Mouse (Mus musculus) midbrain, embryonic 16.5 days (tissue): ENCODE results near the gene AI597479. TPM values are rescaled to one million over a fixed set of nuclear protein-coding genes. Genes with fewer than 3 reads are reported as not detected.

Experiments used
- ATAC-seq: fragments of 200-750 bp; cut with Nextera tagmentation; 2 replicates; pipeline ENCODE4 v1.8.0; 2017; ENCODE audit warnings: moderate TSS enrichment
- H3K27ac ChIP-seq: fragments of 300-500 bp; sonication (generic); 2 replicates; pipeline ENCODE4 v1.5.1; 2014; ENCODE audit warnings: mild to moderate bottlenecking, low read length, mixed read lengths
- H3K27me3 ChIP-seq: fragments of 300-500 bp; sonication (generic); 2 replicates; pipeline ENCODE4 v1.6.1; 2014; ENCODE audit warnings: low read depth, low read length, mixed read lengths; ENCODE audit not compliant: control insufficient read depth, insufficient read depth
- H3K36me3 ChIP-seq: fragments of 300-500 bp; sonication (generic); 2 replicates; pipeline ENCODE4 v1.6.1; 2014; ENCODE audit warnings: mild to moderate bottlenecking, low read length, moderate library complexity, mixed read lengths; ENCODE audit not compliant: control insufficient read depth, insufficient read depth
- H3K4me1 ChIP-seq: fragments of 300-500 bp; sonication (generic); 2 replicates; pipeline ENCODE4 v1.6.1; 2014; ENCODE audit warnings: mild to moderate bottlenecking, low read length, mixed read lengths; ENCODE audit not compliant: control insufficient read depth, insufficient read depth
- H3K4me2 ChIP-seq: fragments of 300-500 bp; sonication (generic); 2 replicates; pipeline ENCODE4 v1.6.1; 2014; ENCODE audit warnings: mild to moderate bottlenecking, low read length, mixed read lengths
- H3K4me3 ChIP-seq: fragments of 300-500 bp; sonication (generic); 2 replicates; pipeline ENCODE4 v1.5.1; 2014; ENCODE audit warnings: low read depth, mild to moderate bottlenecking, low read length, moderate library complexity, mixed read lengths
- H3K9ac ChIP-seq: fragments of 300-500 bp; sonication (generic); 2 replicates; pipeline ENCODE4 v1.6.1; 2014; ENCODE audit warnings: low read depth, low read length, mixed read lengths
- H3K9me3 ChIP-seq: fragments of 300-500 bp; sonication (generic); replicated peaks from 2 replicates; pipeline ENCODE4 v1.6.1; 2014; ENCODE audit warnings: mild to moderate bottlenecking, low read length, mixed read lengths; ENCODE audit not compliant: control insufficient read depth, poor library complexity, severe bottlenecking
- WGBS: fragments of 180-500 bp; shearing (Covaris S2); extraction: QIAGEN DNeasy Blood & Tissue Kit; methylation state at CpG from one replicate; pipeline ENCODE4 v1.1.7; 2014; 5-methylcytosine and 5-hydroxymethylcytosine counted together
- polyA plus RNA-seq: library from polyadenylated mRNA; unstranded; fragments of >200 nt; fragmentation: Nextera tagmentation; extraction: Ambion mirVana; gene quantifications from 2 replicates; pipeline ENCODE4 v1.2.1, GENCODE M21; 2015

AI597479 gene
- polyA plus RNA-seq, 1 experiment from 2014 or later, result 57.5 TPM

DNA sequence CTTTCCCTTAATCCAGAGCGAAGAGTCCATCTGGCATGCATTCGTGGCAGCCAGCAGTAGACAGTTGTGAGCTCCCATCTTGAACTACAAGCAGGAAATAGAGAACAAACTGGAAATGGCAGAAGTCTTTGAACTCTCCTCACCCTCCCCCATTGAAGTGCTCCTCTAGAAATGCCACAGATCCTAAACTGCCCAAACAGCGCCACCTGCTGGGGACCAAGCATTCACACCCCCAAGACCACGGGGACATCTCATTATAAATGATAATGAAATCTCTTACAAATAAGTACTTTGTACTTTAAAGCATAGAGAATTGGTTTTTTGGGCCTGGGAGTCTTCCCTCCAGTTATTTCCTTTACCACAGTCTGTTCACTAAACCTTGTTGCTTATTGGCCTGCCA lies 12.0 kb downstream of the AI597479 start:
- no peak overlapping the region for H3K4me3 ChIP-seq
- no peak overlapping the region for H3K9ac ChIP-seq
- no peak for ATAC-seq
- H3K36me3 ChIP-seq, result peaks cover 33% of the 10 kb centered on the region
- 54% methylated on average over 4 of the region's 4 CpGs for WGBS
- H3K4me2 ChIP-seq, result no peak overlapping the region
- no peak overlapping the region for H3K27ac ChIP-seq
- H3K4me1 ChIP-seq, result no peaks in the 10 kb centered on the region
- no peaks in the 10 kb centered on the region for H3K9me3 ChIP-seq
- H3K27me3 ChIP-seq, result no peaks in the 10 kb centered on the region

GRCm38 (mm10) chr1:43112882-43113281 lies 14.4 kb downstream of the AI597479 start:
- Histone ChIP-seq H3K4me1 (no peaks in the 10 kb centered on the region), H3K4me2 (no peak overlapping the region), H3K9ac (no peak overlapping the region), H3K36me3 (peaks cover 39% of the 10 kb centered on the region), H3K27me3 (no peaks in the 10 kb centered on the region), H3K27ac (no peak overlapping the region), H3K4me3 (no peak overlapping the region), H3K9me3 (0 out of 2 replicates have a peak, but pooled peaks cover 3% of the 10 kb centered on the region)
- peak; percentile 56; the same call in 1 of the 2 replicates for ATAC-seq
- WGBS, result 89% methylated on average over 2 of the region's 2 CpGs

DNA sequence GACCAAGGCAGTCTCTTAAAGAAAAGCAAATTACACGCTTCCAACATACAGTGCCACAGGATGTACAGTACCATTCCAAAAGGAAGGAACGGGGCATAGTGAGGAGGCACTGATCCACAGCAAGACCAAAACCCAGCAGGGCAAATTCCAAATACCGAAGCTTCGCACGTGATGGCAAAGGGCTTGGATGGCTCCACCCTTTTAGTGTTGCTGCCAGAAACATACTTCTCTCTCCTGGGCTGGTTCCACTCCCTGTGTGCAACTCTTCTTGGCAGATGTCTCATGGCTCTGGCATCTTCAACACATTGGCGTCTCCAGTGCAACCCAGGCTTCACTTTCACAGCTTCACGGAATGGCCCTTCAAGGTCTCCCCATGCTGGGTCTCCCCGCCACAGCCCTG lies 18.9 kb downstream of the AI597479 start:
- H3K9me3 ChIP-seq, result 0 out of 2 replicates have a peak, but pooled peaks cover 3% of the 10 kb centered on the region
- no peak overlapping the region for H3K4me3 ChIP-seq
- no peaks in the 10 kb centered on the region for H3K4me1 ChIP-seq
- no peak for ATAC-seq
- H3K4me2 ChIP-seq, result no peak overlapping the region
- no peak overlapping the region for H3K9ac ChIP-seq
- H3K27me3 ChIP-seq, result no peaks in the 10 kb centered on the region
- H3K27ac ChIP-seq, result no peak overlapping the region
- H3K36me3 ChIP-seq, result peaks cover 33% of the 10 kb centered on the region
- 97% methylated on average over 8 of the region's 8 CpGs for WGBS

- no peak overlapping the region for H3K27ac ChIP-seq
- no peak overlapping the region for H3K4me2 ChIP-seq
- 0 out of 2 replicates have a peak, but pooled peaks cover 3% of the 10 kb centered on the region for H3K9me3 ChIP-seq
- WGBS, result 97% methylated on average over 5 of the region's 5 CpGs
- no peaks in the 10 kb centered on the region for H3K27me3 ChIP-seq
- H3K36me3 ChIP-seq, result peaks cover 20% of the 10 kb centered on the region
- no peak overlapping the region for H3K4me3 ChIP-seq
- no peak for ATAC-seq
- no peak overlapping the region for H3K9ac ChIP-seq
- no peaks in the 10 kb centered on the region for H3K4me1 ChIP-seq
Measured at GRCm38 (mm10) chr1:43120950-43121349, 22.4 kb downstream of the AI597479 start.

DNA sequence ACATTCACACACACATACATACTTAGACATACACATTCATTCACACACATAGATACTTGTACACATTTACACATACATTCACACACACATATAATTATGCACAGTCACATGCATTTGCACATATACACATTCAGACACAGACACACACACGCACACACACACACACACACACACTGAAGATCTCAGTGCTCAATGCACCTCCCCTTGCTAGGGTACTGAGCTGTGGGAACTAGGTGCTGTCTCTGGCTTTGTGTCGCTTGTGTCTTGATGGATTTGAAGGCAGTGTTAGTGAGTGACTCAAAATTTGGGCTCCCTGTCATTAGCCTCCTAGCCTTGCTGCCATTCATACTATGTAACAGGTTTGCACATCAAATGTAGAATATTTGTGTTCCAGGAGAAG lies 24.1 kb downstream of the AI597479 start:
- Histone ChIP-seq H3K36me3 (peaks cover 15% of the 10 kb centered on the region), H3K4me3 (no peak overlapping the region), H3K4me2 (no peak overlapping the region), H3K4me1 (no peaks in the 10 kb centered on the region), H3K27me3 (no peaks in the 10 kb centered on the region), H3K9me3 (no peaks in the 10 kb centered on the region), H3K9ac (no peak overlapping the region), H3K27ac (no peak overlapping the region)
- ATAC-seq, result no peak
- 87% methylated on average over 2 of the region's 2 CpGs for WGBS

- no peak overlapping the region for H3K4me2 ChIP-seq
- ATAC-seq, result no peak
- WGBS, result 82% methylated on average over 4 of the region's 4 CpGs
Measured at GRCm38 (mm10) chr1:43124726-43125125, 26.2 kb downstream of the AI597479 start.

GRCm38 (mm10) chr1:43127196-43127595 lies 28.7 kb downstream of the AI597479 start:
- H3K27ac ChIP-seq, result no peak overlapping the region
- no peak overlapping the region for H3K4me3 ChIP-seq
- H3K9ac ChIP-seq, result no peak overlapping the region
- no peaks in the 10 kb centered on the region for H3K9me3 ChIP-seq
- peaks cover 7% of the 10 kb centered on the region; the same call in 1 of the 2 replicates for H3K36me3 ChIP-seq
- no peaks in the 10 kb centered on the region for H3K4me1 ChIP-seq
- no peak overlapping the region for H3K4me2 ChIP-seq
- no peaks in the 10 kb centered on the region for H3K27me3 ChIP-seq
- no peak for ATAC-seq

More at GRCm38 (mm10) chr1:43124726-43125125, 26.2 kb downstream of the AI597479 start:
- no peaks in the 10 kb centered on the region for H3K27me3 ChIP-seq
- H3K9me3 ChIP-seq, result no peaks in the 10 kb centered on the region
- H3K4me1 ChIP-seq, result no peaks in the 10 kb centered on the region
- no peak overlapping the region for H3K27ac ChIP-seq
- H3K36me3 ChIP-seq, result peaks cover 10% of the 10 kb centered on the region; the same call in 1 of the 2 replicates
- H3K9ac ChIP-seq, result no peak overlapping the region
- no peak overlapping the region for H3K4me3 ChIP-seq

DNA sequence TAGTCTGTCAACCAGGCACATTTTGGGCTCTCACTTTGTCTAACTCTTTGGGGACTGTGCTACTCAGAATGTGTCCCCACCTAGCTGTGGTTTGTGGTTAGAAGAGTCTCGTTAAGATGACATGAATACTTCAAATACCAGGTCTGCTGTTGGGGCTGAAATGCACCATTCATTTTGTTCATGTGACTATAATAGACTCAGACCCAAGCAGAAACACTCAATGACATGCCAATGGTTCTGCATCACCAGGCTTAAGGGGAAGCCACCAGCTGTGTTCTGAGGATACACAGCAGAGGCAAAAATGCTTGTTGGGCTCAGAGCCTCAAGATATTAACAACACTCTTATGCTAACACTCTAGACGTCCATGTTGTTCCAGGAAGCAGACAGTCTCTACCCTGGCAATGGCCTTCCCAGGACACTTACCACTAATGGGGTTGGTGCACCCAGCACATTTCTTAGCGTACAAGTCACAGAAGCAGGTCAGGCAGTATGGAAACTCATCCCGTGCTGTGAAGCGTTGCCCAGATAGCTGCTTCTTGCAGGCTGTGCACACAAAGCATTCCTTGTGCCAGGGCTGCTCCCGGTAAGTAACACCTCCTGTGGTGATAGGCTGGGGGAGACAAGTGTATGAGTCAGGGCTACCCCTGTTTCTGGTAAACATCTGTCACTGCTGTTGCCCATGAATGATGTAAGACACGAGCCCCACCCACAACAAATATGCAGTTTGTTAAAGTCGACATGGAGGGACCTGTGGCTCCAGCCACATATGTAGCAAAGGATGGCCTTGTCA lies 29.5 kb downstream of the AI597479 start:
- no peak overlapping the region for H3K9ac ChIP-seq
- no peaks in the 10 kb centered on the region for H3K27me3 ChIP-seq
- H3K4me2 ChIP-seq, result no peak overlapping the region
- H3K9me3 ChIP-seq, result no peaks in the 10 kb centered on the region
- no peak for ATAC-seq
- WGBS, result 79% methylated on average over 8 of the region's 8 CpGs
- H3K27ac ChIP-seq, result no peak overlapping the region
- no peak overlapping the region for H3K4me3 ChIP-seq
- H3K4me1 ChIP-seq, result no peaks in the 10 kb centered on the region
- peaks cover 7% of the 10 kb centered on the region; the same call in 1 of the 2 replicates for H3K36me3 ChIP-seq

GRCm38 (mm10) chr1:43130219-43130981 lies 31.9 kb downstream of the AI597479 start:
- no peak overlapping the region for H3K4me3 ChIP-seq
- ATAC-seq, result no peak
- no peak overlapping the region for H3K4me2 ChIP-seq
- H3K9ac ChIP-seq, result no peak overlapping the region
- no peaks in the 10 kb centered on the region for H3K4me1 ChIP-seq
- H3K9me3 ChIP-seq, result no peaks in the 10 kb centered on the region
- H3K27ac ChIP-seq, result no peak overlapping the region
- H3K27me3 ChIP-seq, result no peaks in the 10 kb centered on the region
- peaks cover 7% of the 10 kb centered on the region; the same call in 1 of the 2 replicates for H3K36me3 ChIP-seq
- WGBS, result 65% methylated on average over 5 of the region's 5 CpGs
